Mouse (Mus musculus) limb, embryonic 15.5 days (tissue): ENCODE measurements around the gene Hyal3. TPM values are rescaled to one million over a fixed set of nuclear protein-coding genes. Genes with fewer than 3 reads are reported as not detected.

ENCODE experiments used
- ATAC-seq: fragments of 200-750 bp; cut with Nextera tagmentation; 2 replicates; pipeline ENCODE4 v1.8.0; 2017; ENCODE audit warnings: low read depth, moderate TSS enrichment; ENCODE audit not compliant: insufficient number of reproducible peaks, low FRiP score, low TSS enrichment
- H3K27ac ChIP-seq: fragments of 300-500 bp; sonication (generic); 2 replicates; pipeline ENCODE4 v1.5.1; 2015; ENCODE audit warnings: moderate library complexity, mild to moderate bottlenecking, inconsistent platforms
- H3K27me3 ChIP-seq: fragments of 300-500 bp; sonication (generic); 2 replicates; pipeline ENCODE4 v1.6.1; 2015; ENCODE audit warnings: inconsistent platforms
- H3K36me3 ChIP-seq: fragments of 300-500 bp; sonication (generic); 2 replicates; pipeline ENCODE4 v1.6.1; 2015; ENCODE audit warnings: inconsistent platforms
- H3K4me1 ChIP-seq: fragments of 300-500 bp; sonication (generic); 2 replicates; pipeline ENCODE4 v1.6.1; 2015; ENCODE audit warnings: inconsistent platforms
- H3K4me2 ChIP-seq: fragments of 300-500 bp; sonication (generic); 2 replicates; pipeline ENCODE4 v1.6.1; 2015; ENCODE audit warnings: mild to moderate bottlenecking, inconsistent platforms
- H3K4me3 ChIP-seq: fragments of 300-500 bp; sonication (generic); 2 replicates; pipeline ENCODE4 v1.5.1; 2015; ENCODE audit warnings: mild to moderate bottlenecking, inconsistent platforms
- H3K9ac ChIP-seq: fragments of 300-500 bp; sonication (generic); 2 replicates; pipeline ENCODE4 v1.6.1; 2015; ENCODE audit warnings: inconsistent platforms
- H3K9me3 ChIP-seq: fragments of 300-500 bp; sonication (generic); 2 replicates; pipeline ENCODE4 v1.6.1; 2016; ENCODE audit warnings: inconsistent platforms
- WGBS: fragments of 180-500 bp; shearing (Covaris S2); methylation state at CpG from one replicate; pipeline ENCODE4 v1.1.7; 2015; 5-methylcytosine and 5-hydroxymethylcytosine counted together
- polyA plus RNA-seq: library from polyadenylated mRNA; unstranded; fragments of >200 nt; fragmentation: Nextera tagmentation; extraction: Ambion mirVana; gene quantifications from 2 replicates; pipeline ENCODE4 v1.2.1, GENCODE M21; 2015

Hyal3 gene
- polyA plus RNA-seq, 1 experiment from 2014 or later: 1.6 TPM

DNA sequence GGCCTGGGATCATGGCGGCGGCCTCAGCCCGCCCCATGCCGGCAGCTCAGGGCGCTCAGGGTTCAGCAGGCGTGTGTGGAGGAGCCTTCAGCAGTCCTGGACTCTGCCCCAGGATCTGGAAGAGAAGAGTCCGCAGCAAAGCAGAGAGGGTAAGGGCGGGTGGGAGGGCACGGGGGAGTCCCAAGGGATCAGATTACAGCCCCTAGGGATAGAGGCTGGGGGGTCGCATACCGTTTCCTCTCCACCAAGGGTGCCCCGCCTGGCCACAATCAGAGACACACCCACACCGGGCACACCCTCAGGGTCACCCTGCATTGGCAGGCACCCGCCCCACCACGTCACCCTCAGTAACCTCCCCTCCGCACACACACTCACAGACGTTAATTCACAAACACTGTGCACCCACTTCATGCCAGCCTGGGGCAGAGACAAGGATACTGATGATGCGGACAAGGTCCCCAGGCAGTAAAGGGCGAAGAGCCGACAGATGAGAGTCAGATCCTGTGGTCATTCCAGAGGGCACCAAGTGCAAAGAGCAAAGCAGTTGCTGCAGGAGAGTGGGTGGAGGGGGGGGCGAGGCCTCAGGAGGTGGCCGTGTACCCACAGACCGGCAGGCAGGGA is 24.5 kb downstream of the Hyal3 start:
- ATAC-seq: no peak
- Histone ChIP-seq H3K4me3 (no peak overlapping the region; the same call in 1 of the 2 replicates), H3K4me2 (peak overlapping the region; percentile 14; the same call in 1 of the 2 replicates), H3K36me3 (no peaks in the 10 kb centered on the region), H3K9ac (no peak overlapping the region), H3K4me1 (peaks cover 78% of the 10 kb centered on the region), H3K27ac (peak overlapping the region; percentile 57), H3K9me3 (no peaks in the 10 kb centered on the region), H3K27me3 (no peaks in the 10 kb centered on the region)
- 37% methylated on average over 23 of the region's 23 CpGs for WGBS

GRCm38 (mm10) chr9:107606591-107606990 is 26.0 kb downstream of the Hyal3 start:
- H3K36me3 ChIP-seq: no peaks in the 10 kb centered on the region
- H3K4me1 ChIP-seq: peaks cover 87% of the 10 kb centered on the region
- H3K9me3 ChIP-seq: no peaks in the 10 kb centered on the region
- ATAC-seq: no peak; the same call in 1 of the 2 replicates
- 7% methylated on average over 9 of the region's 9 CpGs for WGBS
- H3K4me2 ChIP-seq: peak overlapping the region; percentile 37
- H3K27ac ChIP-seq: peak overlapping the region; percentile 69
- H3K4me3 ChIP-seq: peak overlapping the region; percentile 31
- no peaks in the 10 kb centered on the region for H3K27me3 ChIP-seq
- no peak overlapping the region for H3K9ac ChIP-seq

- no peak for ATAC-seq
- WGBS: 80% methylated on average over 2 of the region's 2 CpGs
Observed at GRCm38 (mm10) chr9:107607036-107607435, 26.4 kb downstream of the Hyal3 start.

DNA sequence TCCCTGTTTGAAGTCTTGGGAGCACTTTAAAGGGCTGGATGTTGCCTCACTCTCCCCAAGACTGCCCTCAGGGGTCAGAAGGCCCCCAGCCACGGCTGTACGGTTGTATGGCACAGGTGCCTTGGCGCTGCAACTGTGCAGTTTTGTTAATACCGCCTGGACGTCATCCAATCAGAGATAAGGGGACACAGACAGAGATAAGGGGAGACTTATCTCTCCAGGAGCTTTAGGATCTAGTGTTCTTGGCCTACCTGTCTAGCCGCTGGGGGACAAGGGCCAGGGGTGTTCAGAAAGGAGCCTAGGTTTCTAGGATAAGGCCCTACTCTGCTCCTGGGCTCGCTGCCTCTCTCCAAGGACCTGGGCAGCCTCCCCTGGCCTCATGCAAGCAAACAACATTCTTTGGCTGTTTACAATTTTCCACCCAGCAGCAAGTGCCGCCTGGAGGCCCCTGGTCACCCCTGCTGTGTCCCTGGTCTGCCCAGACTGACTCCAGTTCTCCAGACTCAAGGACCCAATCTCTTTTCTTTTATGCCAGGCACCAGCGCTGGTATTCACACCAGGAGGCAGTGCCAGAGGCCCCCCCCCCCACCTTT is 27.1 kb downstream of the Hyal3 start:
- Histone ChIP-seq H3K4me3 (no peak overlapping the region), H3K9me3 (no peaks in the 10 kb centered on the region), H3K9ac (no peak overlapping the region), H3K4me1 (peaks cover 90% of the 10 kb centered on the region), H3K36me3 (no peaks in the 10 kb centered on the region), H3K4me2 (peak overlapping the region; percentile 37; the same call in 1 of the 2 replicates), H3K27me3 (no peaks in the 10 kb centered on the region), H3K27ac (peak overlapping the region; percentile 54)
- no peak for ATAC-seq
- WGBS: 55% methylated on average over 9 of the region's 9 CpGs

More at GRCm38 (mm10) chr9:107607036-107607435, 26.4 kb downstream of the Hyal3 start:
- Histone ChIP-seq H3K9ac (no peak overlapping the region), H3K4me1 (peaks cover 89% of the 10 kb centered on the region), H3K27me3 (no peaks in the 10 kb centered on the region), H3K4me3 (peak overlapping the region; percentile 31), H3K4me2 (peak overlapping the region; percentile 37), H3K27ac (peak overlapping the region; percentile 69), H3K9me3 (no peaks in the 10 kb centered on the region), H3K36me3 (no peaks in the 10 kb centered on the region)

- peak within 1 kb of the TSS; percentile 54 for H3K27ac ChIP-seq
- H3K36me3 ChIP-seq: peaks cover 4% of the 10 kb centered on the region
- H3K9me3 ChIP-seq: no peaks in the 10 kb centered on the region
- 34% methylated on average over 12 of the region's 12 CpGs for WGBS
- 0 out of 2 replicates have a peak, but pooled peaks have one; percentile 8 for ATAC-seq
- H3K4me2 ChIP-seq: peak within 1 kb of the TSS; percentile 37
- peaks cover 88% of the 10 kb centered on the region for H3K4me1 ChIP-seq
- H3K27me3 ChIP-seq: no peaks in the 10 kb centered on the region
- H3K9ac ChIP-seq: no peak within 1 kb of the TSS
- H3K4me3 ChIP-seq: no peak within 1 kb of the TSS
Observed at GRCm38 (mm10) chr9:107608741-107609432, 28.3 kb downstream of the Hyal3 start, which contains the start of gene Sema3b. Sema3b (minus strand) TSS chr9:107609229.

DNA sequence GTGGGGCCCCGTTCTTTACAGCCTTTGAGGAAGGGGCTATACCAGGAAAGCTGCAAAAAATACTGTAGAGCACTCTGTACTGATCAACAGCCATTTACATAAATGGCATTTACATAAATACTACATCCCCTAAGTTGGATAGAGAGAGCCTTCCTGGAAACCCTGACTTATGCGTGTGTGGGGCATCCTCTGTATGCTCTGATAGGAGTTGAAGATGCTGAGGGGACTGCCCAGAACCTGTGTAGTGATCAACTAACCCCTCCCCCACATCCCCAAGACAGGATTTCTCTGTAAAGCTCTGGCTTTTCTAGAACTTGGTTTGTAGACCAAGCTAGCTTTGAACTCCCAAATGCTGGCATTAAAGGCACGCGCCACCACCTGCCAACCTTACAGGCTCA is 28.8 kb downstream of the Hyal3 start:
- no peak for ATAC-seq
- Histone ChIP-seq H3K27ac (peak overlapping the region; percentile 54), H3K4me3 (no peak overlapping the region), H3K9me3 (no peaks in the 10 kb centered on the region), H3K9ac (no peak overlapping the region), H3K36me3 (peaks cover 10% of the 10 kb centered on the region), H3K4me2 (peak overlapping the region; percentile 37; the same call in 1 of the 2 replicates), H3K4me1 (peaks cover 83% of the 10 kb centered on the region), H3K27me3 (no peaks in the 10 kb centered on the region)
- WGBS: 59% methylated on average over 4 of the region's 4 CpGs

DNA sequence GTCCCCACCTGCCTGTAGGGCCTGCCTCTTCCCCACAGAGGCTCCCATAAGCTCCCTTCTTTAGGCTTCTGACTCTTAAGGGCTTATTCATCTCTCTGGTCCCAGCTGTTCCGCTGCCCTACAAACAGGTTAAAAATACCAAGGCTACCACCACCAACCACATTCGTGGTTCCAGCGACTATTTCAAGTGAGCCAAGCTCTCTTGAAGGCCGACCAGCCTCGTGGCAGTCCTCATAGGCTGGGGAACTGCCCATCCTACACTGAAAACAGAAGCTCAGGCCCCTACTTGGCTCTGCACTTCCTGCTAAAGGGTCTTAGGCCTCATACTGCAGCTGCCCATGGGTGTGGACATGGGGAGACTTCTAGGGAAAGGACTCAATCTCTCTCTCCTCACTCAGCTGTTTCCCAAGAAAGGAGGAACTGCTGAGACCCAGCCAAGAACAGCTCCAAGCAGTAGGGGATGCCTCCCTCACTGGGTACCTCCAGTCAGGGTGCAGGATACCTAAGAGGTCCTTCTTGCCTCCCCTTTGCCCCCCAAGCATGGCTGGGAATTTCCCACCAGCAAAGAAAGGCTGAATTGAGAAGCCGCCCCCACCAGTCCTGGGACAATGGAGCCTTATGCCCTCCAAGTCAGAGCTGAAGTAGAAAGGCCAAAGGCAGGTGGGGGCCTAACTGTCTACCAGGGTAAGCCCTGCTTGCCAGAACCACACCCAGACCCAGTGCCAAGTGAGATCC is 31.0 kb downstream of the Hyal3 start:
- peaks cover 32% of the 10 kb centered on the region for H3K36me3 ChIP-seq
- no peaks in the 10 kb centered on the region for H3K27me3 ChIP-seq
- H3K4me2 ChIP-seq: peak overlapping the region; percentile 60
- H3K9ac ChIP-seq: 0 out of 2 replicates have a peak overlapping the region, but pooled peaks have one; percentile 24
- H3K27ac ChIP-seq: peak overlapping the region; percentile 94
- H3K4me3 ChIP-seq: no peak overlapping the region
- 60% methylated on average over 6 of the region's 6 CpGs for WGBS
- no peak for ATAC-seq
- H3K9me3 ChIP-seq: no peaks in the 10 kb centered on the region
- H3K4me1 ChIP-seq: peaks cover 66% of the 10 kb centered on the region

DNA sequence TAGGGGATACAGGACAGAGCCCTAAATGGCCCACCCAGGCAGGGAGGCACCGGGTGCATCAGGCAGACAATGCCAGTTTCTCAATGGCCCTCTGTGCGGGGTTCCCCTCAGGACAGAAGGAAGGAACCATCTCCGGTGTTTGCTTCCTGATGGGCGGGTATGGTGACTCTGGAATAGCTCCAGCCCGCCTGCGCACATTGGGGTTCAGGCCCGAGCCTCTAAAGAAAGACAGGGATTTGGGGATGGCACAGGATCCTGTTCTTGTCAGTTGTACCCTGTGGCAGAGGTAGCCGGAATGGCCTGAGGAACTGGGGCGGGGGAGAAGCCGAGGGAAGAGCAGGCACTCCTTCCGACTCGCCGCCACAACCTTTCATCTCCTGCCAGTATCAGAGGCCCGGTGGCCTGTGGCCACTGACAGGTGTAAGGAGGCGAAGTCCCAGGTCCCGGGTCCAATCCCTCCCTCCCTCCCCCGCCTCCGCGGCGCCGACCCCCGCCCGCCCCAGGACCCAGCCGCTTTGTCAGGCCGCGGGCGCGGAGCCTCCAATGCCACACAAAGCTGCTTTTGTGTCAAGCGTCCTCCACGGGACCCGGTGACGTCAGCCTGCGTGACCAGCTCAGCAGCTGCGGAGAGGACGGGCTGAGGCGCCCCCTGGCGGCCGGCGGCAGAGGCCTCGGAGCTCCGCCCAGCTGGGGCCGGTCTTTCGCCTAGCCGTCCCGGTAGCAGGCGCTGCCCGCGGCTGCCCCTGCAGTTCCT is 31.8 kb downstream of the Hyal3 start:
- Histone ChIP-seq H3K27me3 (no peaks in the 10 kb centered on the region), H3K9ac (0 out of 2 replicates have a peak overlapping the region, but pooled peaks have one; percentile 24), H3K4me1 (peaks cover 59% of the 10 kb centered on the region), H3K27ac (peak overlapping the region; percentile 94), H3K4me2 (peak overlapping the region; percentile 60), H3K9me3 (no peaks in the 10 kb centered on the region), H3K4me3 (peak overlapping the region; percentile 37), H3K36me3 (peaks cover 37% of the 10 kb centered on the region)
- WGBS: 5% methylated on average over 42 of the region's 48 CpGs
- ATAC-seq: peak; percentile 90

- Histone ChIP-seq H3K4me3 (peak overlapping the region; percentile 37), H3K4me2 (peak overlapping the region; percentile 60), H3K27ac (peak overlapping the region; percentile 94), H3K27me3 (no peaks in the 10 kb centered on the region), H3K36me3 (peaks cover 42% of the 10 kb centered on the region), H3K4me1 (peaks cover 54% of the 10 kb centered on the region), H3K9ac (0 out of 2 replicates have a peak overlapping the region, but pooled peaks have one; percentile 14), H3K9me3 (no peaks in the 10 kb centered on the region)
- 9% methylated on average over 12 of the region's 12 CpGs for whole genome bisulfite sequencing
- no peak for ATAC-seq
Observed at GRCm38 (mm10) chr9:107612945-107613569, 32.4 kb downstream of the Hyal3 start.

- H3K27ac ChIP-seq: no peak overlapping the region; the same call in 1 of the 2 replicates
- H3K9ac ChIP-seq: no peak overlapping the region
- no peak overlapping the region for H3K4me2 ChIP-seq
- H3K27me3 ChIP-seq: no peaks in the 10 kb centered on the region
- peaks cover 62% of the 10 kb centered on the region for H3K36me3 ChIP-seq
- no peaks in the 10 kb centered on the region for H3K9me3 ChIP-seq
- WGBS: 90% methylated on average over 4 of the region's 4 CpGs
- ATAC-seq: no peak
- no peak overlapping the region for H3K4me3 ChIP-seq
- peaks cover 46% of the 10 kb centered on the region for H3K4me1 ChIP-seq
Observed at GRCm38 (mm10) chr9:107615035-107615434, 34.4 kb downstream of the Hyal3 start.
